Mouse (Mus musculus): ENCODE data around the gene Ppp1r9b. TPM values are rescaled to one million over a fixed set of nuclear protein-coding genes. Genes with fewer than 3 reads are reported as not detected.

Ppp1r9b gene
- polyA plus RNA-seq, 1 experiment from 2014 or later = 14.3 TPM

DNA sequence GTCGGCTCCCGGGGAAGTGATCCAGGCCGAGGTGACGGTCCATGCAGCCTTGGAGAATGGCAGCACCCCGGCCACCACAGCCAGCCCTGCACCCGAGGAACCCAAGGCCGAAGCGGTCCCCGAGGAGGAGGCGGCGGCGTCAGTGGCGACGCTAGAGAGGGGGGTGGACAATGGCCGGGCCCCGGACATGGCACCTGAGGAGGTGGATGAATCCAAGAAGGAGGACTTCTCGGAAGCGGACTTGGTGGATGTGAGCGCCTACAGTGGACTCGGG, 1.6 kb downstream of the Ppp1r9b start:
- DNase-seq (no peak), ATAC-seq (ENCODE audit: insufficient read depth) (no peak)
- H3K4me3 ChIP-seq (ENCODE audit: low read depth, low read length) = peak overlapping the region; percentile 89
- H3K4me1 ChIP-seq (ENCODE audit: insufficient read depth) = peaks cover 35% of the 10 kb centered on the region
- no peaks in the 10 kb centered on the region for H3K9me3 ChIP-seq (ENCODE audit: low read depth, low read length)
- peak overlapping the region; percentile 99 for H3K4me2 ChIP-seq
- H3K9ac ChIP-seq = peak overlapping the region; percentile 87
- no peak for TF ChIP-seq CTCF (IDR thresholded peaks at IDR 0.05; ENCODE audit: low read depth)
- H3K27ac ChIP-seq (ENCODE audit: low read depth) = peak overlapping the region; percentile 96; the same call in 1 of the 2 replicates
- no peaks in the 10 kb centered on the region for H3K27me3 ChIP-seq (ENCODE audit: insufficient read depth, low read length)
- 1% methylated on average over 20 of the region's 20 CpGs for WGBS
- H3K36me3 ChIP-seq (ENCODE audit: insufficient read depth) = peaks cover 26% of the 10 kb centered on the region

DNA sequence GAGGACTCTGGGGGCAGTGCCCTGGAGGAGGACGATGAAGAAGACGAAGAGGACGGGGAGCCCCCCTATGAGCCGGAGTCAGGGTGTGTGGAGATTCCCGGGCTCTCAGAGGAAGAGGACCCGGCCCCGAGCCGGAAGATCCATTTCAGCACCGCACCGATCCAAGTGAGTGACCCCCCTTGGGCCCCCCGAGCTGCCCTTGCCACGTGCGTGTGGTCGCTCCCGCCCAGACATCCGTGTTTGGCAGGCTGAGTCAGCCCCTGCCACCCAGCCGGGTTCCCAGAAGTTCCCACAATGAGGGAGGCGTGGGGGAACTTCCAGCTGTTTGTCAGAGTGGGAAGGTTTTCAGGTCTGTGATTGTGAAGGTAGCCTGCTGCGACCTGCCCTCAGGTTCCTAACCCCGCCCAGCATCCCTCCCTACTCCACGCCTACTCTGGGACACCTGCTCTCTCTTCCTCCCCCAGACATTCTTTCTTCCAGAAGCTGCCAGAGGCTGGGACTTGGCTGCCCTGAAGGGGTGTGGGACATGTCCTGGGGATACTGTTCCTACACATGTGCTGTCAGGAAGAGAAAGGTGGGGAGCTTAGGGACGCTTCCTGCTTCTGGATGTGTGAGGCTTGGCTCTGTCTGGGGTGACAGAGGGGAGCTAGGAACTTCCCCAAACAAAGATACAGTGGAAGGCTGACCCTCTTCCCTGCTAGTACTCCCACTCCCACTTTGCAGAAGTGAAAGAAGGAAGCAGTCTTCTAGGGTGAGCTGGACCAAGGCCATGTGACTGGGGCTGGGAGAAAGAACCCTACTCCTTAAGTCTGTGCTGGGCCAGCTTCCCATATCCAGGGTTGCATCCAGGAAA, 2.1 kb downstream of the Ppp1r9b start:
- no peak for TF ChIP-seq CTCF (IDR thresholded peaks at IDR 0.05; ENCODE audit: low read depth)
- Histone ChIP-seq H3K4me3 (ENCODE audit: low read depth, low read length) (peak overlapping the region; percentile 89), H3K36me3 (ENCODE audit: insufficient read depth) (peaks cover 32% of the 10 kb centered on the region), H3K27me3 (ENCODE audit: insufficient read depth, low read length) (no peaks in the 10 kb centered on the region), H3K9me3 (ENCODE audit: low read depth, low read length) (no peaks in the 10 kb centered on the region), H3K27ac (ENCODE audit: low read depth) (peak overlapping the region; percentile 42; the same call in 1 of the 2 replicates), H3K9ac (peak overlapping the region; percentile 87), H3K4me1 (ENCODE audit: insufficient read depth) (peaks cover 35% of the 10 kb centered on the region), H3K4me2 (peak overlapping the region; percentile 99)
- 2% methylated on average over 22 of the region's 22 CpGs for WGBS
- peak; percentile 67 for DNase-seq
- ATAC-seq (ENCODE audit: insufficient read depth) = no peak

DNA sequence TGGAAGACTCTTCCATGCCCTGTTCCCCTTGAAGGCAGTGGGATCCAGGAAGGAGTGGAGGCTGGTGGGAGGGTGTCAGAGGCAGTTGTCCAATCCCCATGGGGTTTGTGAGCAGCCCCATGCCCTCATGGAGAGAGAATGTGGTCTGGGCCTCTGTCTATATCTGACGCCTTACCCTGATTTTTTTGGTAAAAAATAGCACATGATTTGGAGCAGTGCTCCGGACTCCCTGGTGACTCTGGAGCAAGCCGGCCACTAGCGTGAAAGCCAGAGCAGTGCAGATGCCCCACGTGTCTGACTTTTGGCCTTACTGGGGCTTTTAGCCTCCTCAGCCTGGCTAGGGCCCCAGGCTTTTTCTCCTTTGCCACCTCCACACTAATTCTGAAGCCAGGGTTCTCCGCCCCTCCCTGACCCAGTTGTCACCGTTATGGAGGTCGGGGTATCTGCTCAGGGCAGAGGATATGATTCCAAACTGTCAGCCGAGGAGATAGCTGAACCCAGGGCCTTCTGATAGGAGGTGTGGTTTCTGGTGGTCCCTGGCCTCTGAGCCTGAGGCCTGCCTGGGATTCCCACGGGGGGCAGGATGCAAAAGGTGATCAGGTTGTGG, 3.5 kb downstream of the Ppp1r9b start:
- ATAC-seq (ENCODE audit: insufficient read depth) (no peak), DNase-seq (peak; percentile 39)
- Histone ChIP-seq H3K4me1 (ENCODE audit: insufficient read depth) (peaks cover 26% of the 10 kb centered on the region), H3K9ac (peak overlapping the region; percentile 87), H3K4me3 (ENCODE audit: low read depth, low read length) (peak overlapping the region; percentile 89), H3K9me3 (ENCODE audit: low read depth, low read length) (no peaks in the 10 kb centered on the region), H3K36me3 (ENCODE audit: insufficient read depth) (peaks cover 44% of the 10 kb centered on the region), H3K27me3 (ENCODE audit: insufficient read depth, low read length) (no peaks in the 10 kb centered on the region), H3K27ac (ENCODE audit: low read depth) (no peak overlapping the region), H3K4me2 (peak overlapping the region; percentile 99)
- TF ChIP-seq CTCF (IDR thresholded peaks at IDR 0.05; ENCODE audit: low read depth) = no peak
- WGBS = 32% methylated on average over 10 of the region's 10 CpGs

DNA sequence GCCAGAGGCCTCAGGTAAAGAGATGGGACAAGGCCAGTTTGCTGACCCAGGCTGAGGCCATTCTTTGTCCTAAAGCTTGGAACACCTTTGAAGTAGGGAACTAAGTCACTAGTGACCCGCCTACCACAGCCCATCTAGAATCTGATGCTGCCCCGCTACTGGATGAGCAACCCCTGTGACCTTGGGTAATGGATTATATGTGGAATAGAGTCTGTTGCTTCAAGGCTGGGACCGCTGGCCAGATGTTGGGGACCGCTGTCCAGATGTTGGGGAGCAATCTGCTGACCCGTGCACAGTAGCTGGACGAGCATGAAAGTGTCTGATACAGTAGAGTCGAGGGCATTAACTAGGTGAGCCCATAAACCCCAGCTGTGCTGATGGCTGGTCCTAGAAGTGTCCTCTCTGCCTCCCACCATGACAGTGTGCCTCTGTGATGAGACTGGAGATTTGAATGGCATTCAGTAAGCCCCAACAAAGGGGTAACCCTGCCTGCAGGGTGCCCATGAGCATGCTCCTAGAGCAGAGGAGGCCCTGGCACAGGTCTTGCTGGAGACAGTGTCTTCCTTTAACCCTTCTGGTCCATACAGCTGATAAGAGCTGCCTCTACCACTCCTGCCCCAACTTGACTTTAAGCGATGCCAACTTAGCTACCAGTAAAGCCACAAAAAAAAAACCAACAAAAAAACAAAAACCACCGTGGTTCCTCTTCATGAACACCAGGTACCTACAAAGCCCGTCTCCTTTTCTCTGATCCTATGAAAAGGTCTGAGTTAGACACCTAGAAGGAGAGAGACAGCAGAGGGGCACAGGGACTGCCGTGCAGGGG, 4.3 kb downstream of the Ppp1r9b start:
- H3K27me3 ChIP-seq (ENCODE audit: insufficient read depth, low read length) = no peaks in the 10 kb centered on the region
- no peaks in the 10 kb centered on the region for H3K9me3 ChIP-seq (ENCODE audit: low read depth, low read length)
- no peak for ATAC-seq (ENCODE audit: insufficient read depth)
- H3K4me1 ChIP-seq (ENCODE audit: insufficient read depth) = peaks cover 23% of the 10 kb centered on the region
- no peak overlapping the region for H3K27ac ChIP-seq (ENCODE audit: low read depth)
- no peak for DNase-seq
- peak overlapping the region; percentile 99 for H3K4me2 ChIP-seq
- 77% methylated on average over 11 of the region's 11 CpGs for WGBS
- H3K4me3 ChIP-seq (ENCODE audit: low read depth, low read length) = peak overlapping the region; percentile 89
- peaks cover 53% of the 10 kb centered on the region for H3K36me3 ChIP-seq (ENCODE audit: insufficient read depth)
- peak overlapping the region; percentile 87; the same call in 1 of the 2 replicates for H3K9ac ChIP-seq
- TF ChIP-seq CTCF (IDR thresholded peaks at IDR 0.05; ENCODE audit: low read depth) = no peak

DNA sequence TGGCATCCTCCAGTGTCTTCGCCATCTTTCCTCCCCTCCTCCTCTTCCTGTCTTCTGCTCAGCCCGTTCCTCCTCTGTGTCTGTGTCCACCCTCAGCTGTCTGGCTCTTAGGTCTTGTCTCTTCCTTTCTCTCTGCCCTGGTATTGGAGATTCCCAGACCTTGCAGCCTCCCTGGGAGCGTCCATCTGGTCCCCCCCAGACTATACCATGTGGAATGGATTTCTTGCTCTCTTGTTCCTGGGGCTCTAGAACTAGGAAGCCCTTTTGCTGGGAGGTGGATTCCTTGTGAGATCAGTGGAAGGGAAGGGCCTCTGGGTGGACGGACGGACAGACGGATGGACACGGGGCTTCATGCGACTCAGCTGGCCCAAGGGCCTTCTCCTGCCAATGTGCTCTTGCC, 5.3 kb downstream of the Ppp1r9b start:
- Histone ChIP-seq H3K27ac (ENCODE audit: low read depth) (no peak overlapping the region), H3K27me3 (ENCODE audit: insufficient read depth, low read length) (no peaks in the 10 kb centered on the region), H3K4me1 (ENCODE audit: insufficient read depth) (peaks cover 18% of the 10 kb centered on the region), H3K4me2 (peak overlapping the region; percentile 99), H3K9ac (0 out of 2 replicates have a peak overlapping the region, but pooled peaks have one; percentile 18), H3K36me3 (ENCODE audit: insufficient read depth) (peaks cover 62% of the 10 kb centered on the region), H3K9me3 (ENCODE audit: low read depth, low read length) (no peaks in the 10 kb centered on the region), H3K4me3 (ENCODE audit: low read depth, low read length) (no peak overlapping the region)
- TF ChIP-seq CTCF (IDR thresholded peaks at IDR 0.05; ENCODE audit: low read depth) = no peak
- 76% methylated on average over 8 of the region's 8 CpGs for WGBS
- no peak for ATAC-seq (ENCODE audit: insufficient read depth)
- DNase-seq = no peak

DNA sequence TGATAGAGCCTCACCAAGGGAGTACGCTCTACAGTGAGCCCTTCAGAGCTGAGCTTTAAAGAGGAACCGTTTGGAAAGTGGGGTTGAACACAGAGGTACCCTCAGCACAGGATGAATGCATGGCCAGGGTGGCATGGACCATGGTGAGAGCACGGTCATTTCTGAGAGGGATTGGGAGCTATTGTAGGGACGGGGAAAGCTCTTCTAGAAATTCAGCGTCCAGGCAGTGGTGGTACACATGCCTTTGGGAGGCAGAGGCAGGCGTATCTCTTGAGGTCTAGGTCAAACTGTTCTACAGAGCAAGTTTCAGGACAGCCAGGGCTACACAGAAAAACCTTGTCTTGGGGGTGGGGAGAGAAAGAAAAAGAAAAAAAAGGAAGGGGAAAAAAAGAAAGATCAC, 6.1 kb downstream of the Ppp1r9b start:
- ATAC-seq (ENCODE audit: insufficient read depth) = no peak
- H3K27ac ChIP-seq (ENCODE audit: low read depth) = no peak overlapping the region
- DNase-seq = no peak
- H3K9ac ChIP-seq = no peak overlapping the region
- peaks cover 18% of the 10 kb centered on the region for H3K4me1 ChIP-seq (ENCODE audit: insufficient read depth)
- no peak for TF ChIP-seq CTCF (IDR thresholded peaks at IDR 0.05; ENCODE audit: low read depth)
- H3K4me2 ChIP-seq = no peak overlapping the region
- H3K9me3 ChIP-seq (ENCODE audit: low read depth, low read length) = no peaks in the 10 kb centered on the region
- peaks cover 70% of the 10 kb centered on the region for H3K36me3 ChIP-seq (ENCODE audit: insufficient read depth)
- H3K27me3 ChIP-seq (ENCODE audit: insufficient read depth, low read length) = no peaks in the 10 kb centered on the region
- 87% methylated on average over 6 of the region's 6 CpGs for WGBS
- no peak overlapping the region for H3K4me3 ChIP-seq (ENCODE audit: low read depth, low read length)

DNA sequence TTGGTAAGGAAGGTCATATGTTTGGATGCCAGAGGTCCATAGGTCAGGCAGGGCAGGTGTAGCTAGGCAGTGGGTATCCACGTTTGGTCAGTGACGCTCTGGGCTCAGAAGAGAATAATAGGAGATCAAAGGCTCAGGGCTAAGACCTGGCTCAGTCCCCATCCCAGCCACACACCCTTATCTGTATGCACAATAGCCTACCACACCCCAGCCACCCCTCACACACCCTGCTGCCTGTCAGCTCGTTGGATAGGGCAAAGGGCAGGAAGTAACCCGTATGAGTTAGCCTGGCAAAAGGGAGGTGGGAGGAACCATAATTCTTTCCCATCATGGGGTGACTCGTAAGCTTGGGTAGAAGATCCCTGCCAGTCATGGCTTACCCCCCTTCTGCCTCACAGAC, 6.8 kb downstream of the Ppp1r9b start:
- ATAC-seq (ENCODE audit: insufficient read depth) (no peak), DNase-seq (no peak)
- H3K4me1 ChIP-seq (ENCODE audit: insufficient read depth) = peaks cover 14% of the 10 kb centered on the region
- TF ChIP-seq CTCF (IDR thresholded peaks at IDR 0.05; ENCODE audit: low read depth) = no peak
- H3K4me3 ChIP-seq (ENCODE audit: low read depth, low read length) = no peak overlapping the region
- H3K27ac ChIP-seq (ENCODE audit: low read depth) = no peak overlapping the region
- H3K36me3 ChIP-seq (ENCODE audit: insufficient read depth) = peaks cover 76% of the 10 kb centered on the region
- H3K9me3 ChIP-seq (ENCODE audit: low read depth, low read length) = no peaks in the 10 kb centered on the region
- no peak overlapping the region for H3K9ac ChIP-seq
- WGBS = 45% methylated on average over 5 of the region's 5 CpGs
- peak overlapping the region; percentile 27 for H3K4me2 ChIP-seq
- no peaks in the 10 kb centered on the region for H3K27me3 ChIP-seq (ENCODE audit: insufficient read depth, low read length)

All from lung, embryonic 14.5 days (tissue).